Mouse (Mus musculus) heart, postnatal 0 days (tissue): Measurements from ENCODE around the gene Fstl1.

Source experiments
- CTCF ChIP-seq: IDR thresholded peaks from 2 replicates; pipeline ENCODE4 v1.5.1; 2016; ENCODE audit warnings: antibody characterized with exemption, control low read depth, low read depth
- EP300 ChIP-seq: IDR thresholded peaks from 2 replicates; pipeline ENCODE4 v1.6.1; 2016; ENCODE audit warnings: antibody characterized with exemption, low read depth

DNA sequence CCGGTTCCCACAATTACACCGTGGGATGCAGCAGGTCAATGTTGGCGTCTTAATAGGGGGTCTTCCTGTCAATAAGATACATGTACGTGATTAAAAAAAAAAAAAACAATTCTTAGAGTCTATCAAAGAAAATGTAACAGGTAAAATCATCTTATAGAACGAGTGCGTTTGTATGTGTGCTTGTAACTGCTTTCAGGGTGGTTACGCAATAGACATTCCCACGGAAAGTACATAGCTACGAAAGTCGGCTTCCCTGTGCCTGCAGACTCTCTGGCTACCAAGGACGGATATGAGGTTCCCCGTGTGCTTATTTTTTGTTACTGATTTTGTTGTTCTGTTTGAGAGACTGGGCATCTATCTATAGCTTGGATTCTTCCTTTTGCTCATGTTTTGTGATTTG, 67.1 kb downstream of the Fstl1 start:
- TF ChIP-seq CTCF (no peak), EP300 (no peak)
